8 mouse cellular contexts compared by ENCODE assay signal in the genomic region with DNA sequence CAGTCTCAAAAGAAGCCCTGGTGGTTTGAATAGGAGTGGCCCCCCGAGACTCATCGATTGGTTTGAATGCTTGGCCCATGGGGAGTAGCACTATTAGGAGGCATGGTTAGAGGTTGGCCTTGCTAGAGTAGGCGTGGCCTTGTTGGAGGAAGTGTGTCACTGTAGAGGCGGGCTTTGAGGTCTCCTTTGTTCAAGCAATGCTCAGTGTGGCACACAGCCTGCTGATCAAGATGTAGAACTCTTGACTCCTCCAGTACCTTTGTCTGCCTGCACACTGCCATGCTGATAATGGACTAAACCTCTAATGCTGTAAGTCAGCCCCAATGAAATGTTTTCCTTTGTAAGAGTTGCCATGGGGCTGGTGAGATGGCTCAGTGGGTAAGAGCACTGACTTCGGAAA. TPM values are rescaled to one million over a fixed set of nuclear protein-coding genes. Genes with fewer than 3 reads are reported as not detected.
DNase-seq lines count a peak whose midpoint lies in the region; ATAC-seq and TF ChIP-seq lines count a peak whose summit lies in the region.
"Had no signal": no experiment of that assay in that cellular context is flagged by ENCODE, and none has a peak within 500 bp of the region (broad histone marks: within the 10 kb centered on the region; RNA-seq: fewer than 3 reads in every experiment).

No protein-coding gene starts in this region.

- intact Hi-C loops in gastrocnemius, postnatal 36 days (cut with DNase I) = no loop called here

- peaks cover 15% of the 10 kb centered on the region for H3K36me3 ChIP-seq in lung, embryonic 14.5 days (ENCODE audit: insufficient read depth)
- H3K36me3 ChIP-seq in ES-Bruce4 (ENCODE audit: control insufficient read depth, insufficient read depth, low read length, poor library complexity, severe bottlenecking) = no peaks in the 10 kb centered on the region
- H3K36me3 ChIP-seq in embryonic facial prominence, embryonic 14.5 days (ENCODE audit: control insufficient read depth, insufficient read depth, low read length) = peaks cover 21% of the 10 kb centered on the region
- peaks cover 32% of the 10 kb centered on the region for H3K36me3 ChIP-seq in liver, embryonic 15.5 days (replicated peaks)

- no peaks in the 10 kb centered on the region for H3K27me3 ChIP-seq in lung, embryonic 14.5 days (ENCODE audit: insufficient read depth, low read length)
- H3K27me3 ChIP-seq in ES-Bruce4 (ENCODE audit: control insufficient read depth, insufficient read depth, low read length, poor library complexity, severe bottlenecking) = no peaks in the 10 kb centered on the region
- no peaks in the 10 kb centered on the region for H3K27me3 ChIP-seq in embryonic facial prominence, embryonic 14.5 days (replicated peaks; ENCODE audit: control insufficient read depth, insufficient read depth, low read length)
- H3K27me3 ChIP-seq in liver, embryonic 15.5 days = no peaks in the 10 kb centered on the region

- no peak for TF ChIP-seq CTCF in lung, embryonic 14.5 days (IDR thresholded peaks at IDR 0.05; ENCODE audit: low read depth)
- no peak for TF ChIP-seq CTCF in ES-Bruce4 (IDR thresholded peaks at IDR 0.05; ENCODE audit: low read depth, low read length)

- no peak overlapping the region for H3K9ac ChIP-seq in lung, embryonic 14.5 days
- no peak overlapping the region for H3K9ac ChIP-seq in ES-Bruce4 (ENCODE audit: low read depth, poor library complexity, severe bottlenecking)
- H3K9ac ChIP-seq in embryonic facial prominence, embryonic 14.5 days (ENCODE audit: low read depth, low read length) = no peak overlapping the region
- no peak overlapping the region for H3K9ac ChIP-seq in liver, embryonic 15.5 days

- no peak overlapping the region for H3K27ac ChIP-seq in lung, embryonic 14.5 days (ENCODE audit: low read depth)
- no peak overlapping the region for H3K27ac ChIP-seq in ES-Bruce4 (ENCODE audit: insufficient read depth, low read length)
- no peak overlapping the region for H3K27ac ChIP-seq in embryonic facial prominence, embryonic 14.5 days (replicated peaks; ENCODE audit: low read depth, low read length)
- H3K27ac ChIP-seq in liver, embryonic 15.5 days (replicated peaks) = peak overlapping the region; percentile 90

- ATAC-seq in lung, embryonic 14.5 days (ENCODE audit: insufficient read depth) = no peak
- ATAC-seq in embryonic facial prominence, embryonic 14.5 days (ENCODE audit: low read depth) = peak; percentile 45; the same call in 1 of the 2 replicates
- ATAC-seq in liver, embryonic 15.5 days (ENCODE audit: insufficient read depth) = peak; percentile 35; the same call in 1 of the 2 replicates

- TF ChIP-seq EP300 in ES-Bruce4 (IDR thresholded peaks at IDR 0.05; ENCODE audit: insufficient read depth, low read depth, low read length) = no peak

- DNase-seq in lung, embryonic 14.5 days = peak; percentile 18
- DNase-seq in lung, adult 18-20 months = no peak
- DNase-seq in embryonic facial prominence, embryonic 14.5 days (ENCODE audit: low spot score) = peak; percentile 29
- no peak for DNase-seq in gastrocnemius, postnatal 36 days
- no peak for DNase-seq in layer of hippocampus, adult 11-12 months (ENCODE audit: low spot score)
- DNase-seq: lung, postnatal 36 days had no signal

- H3K4me3 ChIP-seq in lung, embryonic 14.5 days (ENCODE audit: low read depth, low read length) = no peak overlapping the region
- H3K4me3 ChIP-seq in ES-Bruce4 (ENCODE audit: low read depth, low read length) = peak overlapping the region; percentile 35
- H3K4me3 ChIP-seq in embryonic facial prominence, embryonic 14.5 days (ENCODE audit: low read depth, low read length) = no peak overlapping the region
- no peak overlapping the region for H3K4me3 ChIP-seq in liver, embryonic 15.5 days (replicated peaks)

- WGBS in lung, embryonic 14.5 days = 73% methylated on average over 5 of the region's 5 CpGs
- 72% methylated on average over 5 of the region's 5 CpGs for WGBS in embryonic facial prominence, embryonic 14.5 days
- 60% methylated on average over 5 of the region's 5 CpGs for WGBS in liver, embryonic 15.5 days (ENCODE audit: insufficient replicate concordance)

- peaks cover 3% of the 10 kb centered on the region; the same call in 1 of the 2 replicates for H3K4me1 ChIP-seq in lung, embryonic 14.5 days (ENCODE audit: insufficient read depth)
- peaks cover 5% of the 10 kb centered on the region for H3K4me1 ChIP-seq in ES-Bruce4 (ENCODE audit: control insufficient read depth, insufficient read depth, low read length)
- no peaks in the 10 kb centered on the region for H3K4me1 ChIP-seq in embryonic facial prominence, embryonic 14.5 days (ENCODE audit: control insufficient read depth, insufficient read depth, low read length)
- peaks cover 68% of the 10 kb centered on the region for H3K4me1 ChIP-seq in liver, embryonic 15.5 days (replicated peaks)

- H3K9me3 ChIP-seq in lung, embryonic 14.5 days (ENCODE audit: low read depth, low read length) = no peaks in the 10 kb centered on the region
- no peaks in the 10 kb centered on the region for H3K9me3 ChIP-seq in ES-Bruce4 (replicated peaks; ENCODE audit: control insufficient read depth, insufficient read depth, low read length, poor library complexity, severe bottlenecking)
- H3K9me3 ChIP-seq in embryonic facial prominence, embryonic 14.5 days (ENCODE audit: control insufficient read depth, low read length) = no peaks in the 10 kb centered on the region
- H3K9me3 ChIP-seq in liver, embryonic 15.5 days (replicated peaks) = no peaks in the 10 kb centered on the region

- peak; percentile 82 for TF ChIP-seq POLR2A in ES-Bruce4 (IDR thresholded peaks at IDR 0.05; ENCODE audit: insufficient read depth, low read length)

- H3K4me2 ChIP-seq in lung, embryonic 14.5 days = no peak overlapping the region
- no peak overlapping the region for H3K4me2 ChIP-seq in embryonic facial prominence, embryonic 14.5 days (ENCODE audit: low read depth, low read length)
- H3K4me2 ChIP-seq in liver, embryonic 15.5 days = no peak overlapping the region

RNA-seq across cellular contexts. Expression of a gene that starts 9.1 kb away (rescaled TPM):
- polyA plus RNA-seq in lung, embryonic 14.5 days (2014; fragmentation: Nextera tagmentation; extraction: Ambion mirVana) = 29.5 and 34.7 TPM in 2 replicates
- 16.7 and 18.3 TPM in 2 replicates for polyA plus RNA-seq in ES-Bruce4 (2011; ENCODE audit: insufficient read depth, insufficient read length, low read depth, missing spikeins)
- polyA plus RNA-seq in embryonic facial prominence, embryonic 14.5 days (2014; fragmentation: Nextera tagmentation; extraction: Ambion mirVana) = 21.0 and 25.9 TPM in 2 replicates
- 57.7 and 66.9 TPM in 2 replicates for polyA plus RNA-seq in liver, embryonic 15.5 days (2015; fragmentation: Nextera tagmentation; extraction: Ambion mirVana)
- total RNA-seq in gastrocnemius, postnatal 36 days (2021) = 10 to 100 TPM; 19.2 to 21.0 TPM

RNA-seq across cellular contexts. Expression of a gene that starts 42.2 kb away (rescaled TPM):
- polyA plus RNA-seq in lung, embryonic 14.5 days (2014; fragmentation: Nextera tagmentation; extraction: Ambion mirVana) = 52.0 and 56.7 TPM in 2 replicates
- 0.81 and 1.2 TPM in 2 replicates for polyA plus RNA-seq in ES-Bruce4 (2011; ENCODE audit: insufficient read depth, insufficient read length, low read depth, missing spikeins)
- polyA plus RNA-seq in embryonic facial prominence, embryonic 14.5 days (2014; fragmentation: Nextera tagmentation; extraction: Ambion mirVana) = 83.4 and 95.9 TPM in 2 replicates
- polyA plus RNA-seq in liver, embryonic 15.5 days (2015; fragmentation: Nextera tagmentation; extraction: Ambion mirVana) = 1.7 and 1.8 TPM in 2 replicates
- 10 to 100 TPM; 45.1 to 50.5 TPM for total RNA-seq in gastrocnemius, postnatal 36 days (2021)

Comparison
In these comparisons a context has a peak if more than half of its experiments do, and no peak if none do; other contexts are left out.
1. DNase-seq: peak in lung, embryonic 14.5 days (single experiment) and embryonic facial prominence, embryonic 14.5 days (single experiment); none in lung, adult 18-20 months (0 of 2), gastrocnemius, postnatal 36 days (0 of 2) and layer of hippocampus, adult 11-12 months (single experiment).
2. RNA of a gene that starts 42.2 kb away (polyA plus RNA-seq): 83.4 to 95.9 TPM in embryonic facial prominence, embryonic 14.5 days and 52.0 to 56.7 TPM in lung, embryonic 14.5 days; 1.7 to 1.8 TPM in liver, embryonic 15.5 days and 0.81 to 1.2 TPM in ES-Bruce4; every median in the first group is over 10 times any median in the second.